Mouse (Mus musculus) gastrocnemius, postnatal 14 days (tissue): ENCODE data around the gene Ston2. TPM values are rescaled to one million over a fixed set of nuclear protein-coding genes. Genes with fewer than 3 reads are reported as not detected.

Experiments
- DNase-seq: peaks from one replicate; pipeline ENCODE4 v3.0.0; 2021; ENCODE audit warnings: mixed read lengths
- intact Hi-C: fragments of 180-260 bp; cut with DNase I; formaldehyde crosslinking; loops from one replicate; pipeline ENCODE4 v1.15.1; 2025; ENCODE audit warnings: low total_unique reads
- microRNA-seq, 2 experiments: library from miRNA; unstranded; fragments of <30 nt; microRNA quantifications; one replicate each; pipeline ENCODE4 v1.2.0; 2021
- total RNA-seq, 2 experiments: library from RNA; stranded (reverse); gene quantifications; 2 replicates each; pipeline ENCODE4 v1.2.3; 2021

Ston2 gene
- total RNA-seq, 2 experiments from 2014 or later = 29.0 to 32.3 TPM

GRCm38 (mm10) chr12:91583409-91583808 is 204.8 kb downstream of the Ston2 start:
- intact Hi-C loops = no loop called here
- no peak for DNase-seq

Small RNA genes within 50 kb of the gene (microRNA-seq; reads per million reads assigned to microRNA genes)
- gene Gm22015 = 0 reads per million in 2 experiments

Other genes with a start within 250 kb of the Ston2 start
- gene Gtf2a1, start 197.9 kb downstream of the Ston2 start, total RNA-seq = 10 to 100 TPM; 19.1 to 20.2 TPM
- 10 to 100 TPM; 37.4 to 37.6 TPM for gene Sel1l, start 60.8 kb upstream of the Ston2 start, total RNA-seq